Mouse (Mus musculus): Measurements from ENCODE around the gene Txndc16.
A peak's percentile ranks its signal among the peaks of the same experiment; 100 is the strongest.

The Txndc16 gene

DNA sequence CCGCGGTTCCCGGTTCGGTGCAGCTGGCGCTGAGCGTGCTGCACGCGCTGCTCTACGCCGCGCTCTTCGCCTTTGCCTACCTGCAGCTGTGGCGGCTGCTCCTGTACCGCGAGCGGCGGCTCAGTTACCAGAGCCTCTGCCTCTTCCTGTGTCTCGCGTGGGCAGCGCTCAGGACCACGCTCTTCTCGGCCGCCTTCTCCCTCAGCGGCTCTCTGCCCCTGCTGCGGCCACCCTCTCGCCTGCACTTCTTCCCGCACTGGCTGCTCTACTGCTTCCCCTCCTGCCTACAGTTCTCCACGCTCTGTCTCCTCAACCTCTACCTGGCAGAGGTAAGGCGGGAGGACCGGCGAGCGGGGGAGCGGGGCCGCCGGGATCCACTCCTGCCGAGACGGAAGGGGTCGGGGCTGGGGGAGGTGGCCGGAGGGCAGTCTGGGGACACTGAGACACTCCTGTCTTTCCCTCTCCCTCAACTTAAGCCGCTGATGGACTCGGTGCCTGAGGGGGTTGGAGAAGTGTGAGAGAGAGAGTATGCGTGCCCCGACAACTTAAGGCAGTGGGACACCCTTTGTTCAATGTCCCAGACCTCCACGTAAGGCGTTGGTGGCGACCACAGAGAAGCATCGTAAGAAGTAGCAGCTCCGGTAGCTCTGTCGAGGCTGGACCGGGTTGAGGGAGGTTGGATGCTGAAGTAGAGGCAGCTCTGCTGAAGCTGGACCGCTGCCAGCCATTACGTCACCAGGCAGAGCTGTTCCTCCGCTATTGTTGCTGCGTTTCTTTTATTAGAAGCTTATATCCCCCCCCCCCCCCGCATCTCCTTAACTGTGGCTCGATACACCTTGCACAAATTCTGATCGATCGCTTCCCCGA is at the start of gene Txndc16:
Txndc16 (minus strand) TSS at position 239 of the 867 bp plus-strand sequence.
- DNase-seq (ENCODE audit: low read depth, low spot score) = peak; percentile 72

DNA sequence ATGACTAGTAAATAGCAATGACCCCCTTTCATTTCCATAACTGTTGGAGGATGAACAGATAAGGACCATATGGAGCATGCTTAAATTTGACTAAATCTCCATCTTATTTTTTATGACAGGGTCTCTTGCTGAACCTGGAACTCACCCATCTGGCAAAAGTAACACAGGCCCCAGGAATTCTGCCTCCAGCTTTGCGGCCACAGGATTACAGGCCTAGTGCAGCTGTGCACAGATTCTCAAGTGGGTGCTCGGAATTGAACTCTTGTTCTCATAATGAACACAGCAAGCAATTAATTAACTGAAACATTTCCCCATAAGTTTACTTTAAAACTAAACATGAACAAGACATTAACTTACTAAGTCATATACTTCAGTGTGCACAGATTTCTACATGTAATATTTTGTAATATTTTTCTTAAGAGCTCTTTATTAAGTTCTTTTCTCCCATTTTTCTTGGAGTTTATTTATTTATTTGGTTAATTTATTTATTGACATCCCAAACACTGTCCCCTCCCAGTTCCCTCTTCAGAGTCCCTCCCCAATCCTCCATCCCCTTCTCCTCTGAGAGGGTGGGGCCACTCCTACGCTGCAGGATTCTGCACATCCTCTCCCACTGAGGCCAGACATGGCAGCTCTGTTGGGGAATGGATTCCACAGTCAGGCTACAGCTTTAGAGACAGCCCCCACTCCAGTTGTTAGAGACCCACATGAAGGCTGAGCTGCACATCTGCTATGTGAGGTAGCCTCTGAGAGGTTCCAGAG is 43.9 kb upstream of the Txndc16 start:
- no peak for DNase-seq (ENCODE audit: low read depth, low spot score)

DNA sequence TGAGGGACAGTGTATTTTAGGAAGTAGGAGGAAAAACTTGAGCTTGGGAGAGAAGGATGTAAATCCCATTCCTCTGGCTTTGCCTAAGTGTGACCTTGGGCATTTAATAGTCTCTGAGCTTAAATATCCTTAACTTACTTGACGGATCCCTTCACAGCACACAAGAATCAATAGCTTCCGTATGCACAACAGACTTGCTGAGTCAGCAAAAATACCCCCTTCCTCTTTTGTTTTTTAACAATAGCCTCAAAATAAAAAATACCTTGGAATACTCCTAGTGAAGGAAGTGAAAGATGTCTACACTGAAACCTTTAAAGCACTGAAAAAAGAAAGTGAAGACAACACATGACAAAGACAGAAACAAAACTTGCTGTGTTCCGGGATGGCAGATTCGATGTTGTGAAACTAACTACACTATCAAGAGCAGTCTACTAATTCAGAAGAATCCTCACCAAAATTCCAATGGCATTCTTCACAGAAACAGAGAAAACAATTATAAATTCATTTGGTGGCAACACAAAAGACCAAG is 31.5 kb upstream of the Txndc16 start:
- no peak for DNase-seq (ENCODE audit: low read depth, low spot score)

DNA sequence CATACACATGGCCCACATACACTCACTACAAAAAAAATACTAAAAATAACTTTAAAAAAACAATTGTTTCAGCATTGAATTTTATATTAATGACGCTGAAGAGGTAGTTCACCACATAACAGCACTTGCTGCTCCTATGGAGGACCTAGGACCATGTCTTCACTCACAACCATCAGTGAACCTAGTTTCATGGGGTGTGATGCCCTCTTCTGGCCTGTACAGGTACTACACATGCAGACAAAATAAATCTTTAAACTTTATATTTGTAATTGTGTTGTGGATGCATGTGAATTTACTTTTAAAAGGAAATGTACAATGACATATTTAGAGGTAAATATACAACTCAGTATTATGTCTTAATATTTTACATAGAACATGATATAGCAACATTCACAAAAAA is 21.5 kb upstream of the Txndc16 start:
- DNase-seq (ENCODE audit: low read depth, low spot score) = no peak

DNA sequence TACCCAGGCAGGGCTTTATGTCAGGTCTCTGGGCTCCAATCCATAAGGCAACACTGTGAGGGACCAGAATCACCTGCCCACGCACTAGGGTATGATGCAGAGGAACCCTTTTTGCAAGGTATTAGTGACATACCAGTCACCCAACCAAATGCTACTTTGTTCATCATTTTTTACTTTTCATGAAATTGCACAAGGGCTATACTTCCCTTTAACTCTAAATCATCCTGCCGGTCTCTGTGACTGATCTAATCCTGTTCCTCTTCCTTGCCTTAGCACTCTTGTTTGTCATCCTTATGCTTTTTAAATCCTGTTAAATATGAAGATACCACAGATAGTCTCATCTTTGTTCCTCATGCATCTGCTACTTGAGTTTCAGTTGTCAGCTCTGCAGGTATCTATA is 18.9 kb upstream of the Txndc16 start:
- DNase-seq (ENCODE audit: low read depth, low spot score) = no peak

DNA sequence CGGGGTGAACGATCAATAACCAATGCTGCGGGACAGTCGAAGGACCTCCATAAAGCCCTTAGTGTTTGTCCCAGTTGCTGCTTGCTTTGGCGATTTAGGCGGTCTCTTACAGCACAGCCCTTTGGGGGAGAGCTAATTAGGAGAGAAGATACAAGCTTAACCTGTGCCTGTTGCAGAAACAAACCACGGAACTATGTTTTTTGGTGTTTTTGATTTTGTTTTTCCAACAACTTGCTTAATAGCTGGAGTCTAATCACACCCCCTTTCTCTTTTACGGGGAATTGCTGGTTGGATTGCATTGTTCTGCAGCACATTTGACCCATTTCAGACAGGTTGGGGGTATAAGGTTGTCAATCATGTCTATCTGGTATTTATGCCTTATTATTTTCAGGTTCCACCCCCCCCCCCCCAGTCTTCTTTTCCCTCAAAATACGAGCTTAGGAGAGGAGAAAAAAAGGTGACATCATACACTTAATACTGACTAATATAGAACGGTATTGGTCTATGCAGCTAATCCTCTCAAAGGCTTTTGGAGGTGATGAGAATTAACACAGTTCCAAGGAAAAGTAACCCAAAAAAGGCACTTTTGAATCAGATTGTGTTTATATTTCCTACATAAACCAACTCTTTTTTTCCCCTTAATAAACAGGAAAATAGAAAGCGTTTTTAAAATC is 966 bp upstream of the Txndc16 start:
- no peak for DNase-seq (ENCODE audit: low read depth, low spot score)

DNA sequence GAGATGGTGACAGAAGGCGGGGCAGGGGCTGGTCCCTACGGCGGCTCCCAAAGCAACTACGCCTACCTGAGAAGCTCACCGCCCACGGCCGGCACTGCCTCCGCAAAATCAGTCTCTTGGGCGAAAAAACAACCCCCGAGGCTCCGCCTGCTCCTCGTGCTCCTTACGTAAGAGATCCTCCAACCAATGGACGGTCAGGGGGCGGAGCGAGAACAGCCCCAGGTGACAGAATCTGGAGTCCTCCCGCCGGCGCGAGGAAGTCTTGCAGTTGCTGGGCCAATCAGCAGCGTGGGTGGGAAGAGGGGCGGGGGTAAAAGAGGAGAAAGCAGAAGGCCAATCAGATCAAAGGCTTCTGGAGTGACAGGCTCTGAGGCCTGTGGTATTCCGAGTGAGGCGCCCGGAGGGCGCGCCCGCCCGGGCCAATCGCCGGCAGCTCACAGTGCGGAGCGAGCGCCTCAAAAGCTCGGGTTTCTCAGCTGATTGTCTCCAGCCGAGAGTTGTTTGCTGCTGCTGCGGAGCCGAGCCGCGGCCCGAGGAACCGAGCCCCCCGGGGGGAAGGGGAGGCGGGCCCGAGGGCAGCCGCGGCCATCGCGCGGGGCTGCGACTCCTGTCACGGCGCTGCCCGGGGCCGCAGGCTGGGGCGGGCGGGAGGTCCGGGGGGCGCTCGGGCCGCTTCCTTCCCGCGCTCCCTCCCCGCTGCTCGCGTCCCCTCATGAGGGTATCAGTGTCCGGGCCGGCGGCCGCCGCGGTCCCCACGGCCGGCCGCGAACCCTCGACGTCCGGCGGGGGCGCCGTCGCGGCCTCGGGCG is 643 bp downstream of the Txndc16 start, which contains the start of gene Gpr137c:
Gpr137c (plus strand) TSS at position 437 of the 809 bp plus-strand sequence.
- DNase-seq (ENCODE audit: low read depth, low spot score) = peak; percentile 99

DNA sequence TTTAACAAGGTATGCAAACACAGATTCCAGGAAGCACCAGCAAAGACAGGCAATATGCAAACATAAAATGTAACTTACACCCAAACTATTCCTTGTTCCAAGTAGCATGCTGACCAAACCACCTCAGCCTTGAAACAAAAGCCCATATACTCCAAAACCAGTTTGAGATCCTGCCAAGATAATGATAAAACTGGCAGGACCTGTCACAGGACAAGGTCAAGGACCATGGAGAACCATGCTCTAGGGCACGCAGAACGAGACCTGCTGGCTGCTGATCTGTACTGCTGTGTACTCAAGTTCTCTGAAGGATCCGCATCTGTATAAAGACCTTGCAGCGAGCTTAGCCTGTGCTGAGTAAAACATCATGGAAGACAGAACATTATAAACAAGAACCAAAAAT is 2.4 kb downstream of the Txndc16 start:
- DNase-seq (ENCODE audit: low read depth, low spot score) = no peak

DNA sequence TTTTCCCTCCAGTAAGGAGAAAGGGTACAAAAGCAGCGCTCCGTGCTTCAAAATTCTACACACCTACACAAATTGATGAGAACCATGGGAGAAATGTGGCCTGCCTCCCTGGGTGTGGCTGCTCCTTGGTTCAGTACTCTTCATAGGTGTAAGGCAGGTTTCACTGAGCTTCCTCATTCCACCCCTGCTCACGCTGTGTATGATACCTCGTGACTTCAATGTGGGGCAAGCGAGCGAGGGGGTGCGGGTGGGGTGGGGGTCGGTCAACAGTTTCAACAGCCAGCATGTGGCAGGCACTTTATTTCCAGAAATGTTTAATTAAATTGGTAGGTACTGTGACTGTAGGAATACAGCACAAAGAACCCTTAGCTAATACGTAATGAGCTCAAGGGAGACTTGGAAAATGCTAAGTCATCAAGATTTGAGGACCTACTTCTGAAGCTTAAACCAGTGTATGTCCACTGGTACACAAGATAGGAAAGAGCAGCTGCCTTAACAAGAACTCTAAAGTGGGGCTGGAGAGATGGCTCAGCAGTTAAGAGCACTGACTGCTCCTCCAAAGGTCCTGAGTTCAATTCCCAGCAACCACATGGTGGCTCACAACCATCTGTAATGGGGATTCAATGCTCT is 3.3 kb downstream of the Txndc16 start:
- no peak for DNase-seq (ENCODE audit: low read depth, low spot score)

DNA sequence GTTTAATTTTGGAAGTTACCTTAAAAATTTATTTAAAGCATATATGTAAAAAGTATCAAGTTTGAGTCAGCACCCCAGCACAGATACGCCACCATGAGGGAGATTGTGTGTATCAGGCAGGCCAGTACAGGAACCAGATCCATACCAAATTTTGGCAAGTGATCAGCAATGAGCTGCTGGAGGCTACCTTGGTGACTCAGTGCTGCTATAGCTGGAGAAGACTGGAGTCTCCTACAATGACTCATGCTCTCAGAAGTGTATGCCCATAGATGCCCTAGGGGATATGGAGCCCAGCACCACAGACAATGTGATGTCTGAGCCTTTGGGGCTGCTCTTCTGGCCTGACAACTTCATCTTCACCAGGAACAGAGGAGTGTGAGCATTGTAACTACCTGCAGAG is 8.7 kb downstream of the Txndc16 start:
- no peak for DNase-seq (ENCODE audit: low read depth, low spot score)

DNA sequence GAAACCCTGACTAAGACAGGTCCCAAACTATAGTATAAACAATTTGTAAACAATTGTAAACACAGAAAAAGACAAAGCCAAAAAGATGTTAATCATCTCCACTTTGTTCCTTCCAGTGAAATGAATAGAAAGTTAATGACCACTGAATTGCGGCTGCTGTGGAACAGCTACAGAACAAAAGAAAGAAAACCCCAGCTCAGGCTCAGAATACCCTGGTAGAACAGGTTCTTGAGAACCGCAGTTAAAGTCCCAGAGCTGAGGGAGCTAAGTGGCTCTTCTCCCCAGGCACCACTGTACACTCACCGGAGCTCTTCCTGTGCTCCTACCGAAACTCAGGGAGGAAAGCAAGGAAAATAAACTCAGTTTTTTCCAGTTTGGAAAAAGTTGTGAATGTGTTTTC is 9.4 kb downstream of the Txndc16 start:
- no peak for DNase-seq (ENCODE audit: low read depth, low spot score)

DNA sequence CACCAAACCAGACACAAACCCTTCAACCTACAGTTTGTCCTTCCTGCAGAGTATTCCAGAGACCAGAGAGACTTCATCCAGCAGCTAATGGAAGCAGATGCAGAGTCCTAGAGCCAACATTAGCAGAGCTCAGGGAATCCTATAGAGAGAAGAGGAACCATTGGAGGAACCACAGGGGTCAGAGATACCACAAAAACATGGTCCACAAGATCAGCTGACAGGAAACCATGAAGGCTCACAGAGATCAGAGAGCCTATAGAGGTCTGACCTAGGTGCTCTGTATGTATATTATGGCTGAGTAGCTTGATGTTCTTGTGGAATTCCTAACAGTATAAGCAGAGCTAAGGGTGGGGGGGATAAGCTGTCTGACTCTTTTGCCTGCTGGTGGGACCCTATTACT is 19.5 kb downstream of the Txndc16 start:
- DNase-seq (ENCODE audit: low read depth, low spot score) = no peak

DNA sequence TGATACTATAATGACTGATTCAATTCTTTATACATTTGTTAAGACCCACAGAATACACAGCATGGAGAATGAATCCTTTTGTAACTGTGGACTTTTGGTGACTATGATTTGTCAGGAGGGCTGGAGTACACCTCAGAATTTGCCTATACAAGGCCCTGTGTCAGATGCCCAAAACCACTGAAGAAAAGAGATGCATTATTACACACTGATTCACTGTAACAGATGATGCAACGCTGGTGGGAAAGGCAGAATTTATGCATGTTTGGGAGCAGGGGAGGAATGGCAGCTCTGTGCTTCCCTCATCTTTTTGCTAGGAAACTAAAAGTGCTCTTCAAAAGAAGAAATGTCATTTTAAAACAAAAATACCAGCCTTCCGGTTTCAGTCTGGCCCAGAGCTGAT is 29.1 kb downstream of the Txndc16 start:
- no peak for DNase-seq (ENCODE audit: low read depth, low spot score)

DNA sequence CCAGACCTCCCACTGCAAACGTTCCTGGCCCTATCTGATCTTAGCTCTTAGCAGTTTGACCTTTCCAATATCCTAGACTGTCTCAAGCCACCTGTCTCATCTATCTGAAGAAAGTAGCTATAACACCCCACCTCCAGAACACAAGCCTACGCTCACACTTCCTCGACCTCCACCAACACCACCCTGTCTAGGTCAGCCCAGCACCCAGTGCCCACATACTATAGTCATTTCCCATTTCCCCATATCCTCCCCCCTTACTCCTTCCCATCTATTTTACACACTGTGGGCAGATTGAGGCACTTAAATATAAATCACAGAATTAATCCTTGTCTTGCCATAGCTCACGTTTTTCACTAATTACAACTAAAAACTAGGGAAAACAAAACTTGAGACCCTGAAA is 38.5 kb downstream of the Txndc16 start:
- no peak for DNase-seq (ENCODE audit: low read depth, low spot score)

DNA sequence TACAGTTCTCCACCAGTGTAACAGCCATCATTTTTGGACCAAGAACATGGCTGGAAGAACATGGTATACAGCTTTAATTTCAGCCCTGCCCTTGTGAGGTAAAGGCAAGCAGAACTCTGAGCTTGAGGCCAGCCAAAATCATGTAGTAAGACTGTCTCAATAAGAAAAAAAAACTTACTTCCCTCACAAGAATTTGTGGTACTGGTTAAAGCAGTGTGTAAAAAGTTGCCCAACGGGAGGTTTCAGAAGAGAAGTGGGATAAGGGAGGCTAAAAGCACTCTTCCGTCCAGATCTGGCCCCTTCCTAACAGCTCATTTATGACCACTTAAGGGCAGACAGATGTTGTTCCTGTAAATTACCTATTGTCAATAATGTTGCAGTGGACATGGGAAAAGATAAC is 40.5 kb downstream of the Txndc16 start:
- DNase-seq (ENCODE audit: low read depth, low spot score) = no peak

DNA sequence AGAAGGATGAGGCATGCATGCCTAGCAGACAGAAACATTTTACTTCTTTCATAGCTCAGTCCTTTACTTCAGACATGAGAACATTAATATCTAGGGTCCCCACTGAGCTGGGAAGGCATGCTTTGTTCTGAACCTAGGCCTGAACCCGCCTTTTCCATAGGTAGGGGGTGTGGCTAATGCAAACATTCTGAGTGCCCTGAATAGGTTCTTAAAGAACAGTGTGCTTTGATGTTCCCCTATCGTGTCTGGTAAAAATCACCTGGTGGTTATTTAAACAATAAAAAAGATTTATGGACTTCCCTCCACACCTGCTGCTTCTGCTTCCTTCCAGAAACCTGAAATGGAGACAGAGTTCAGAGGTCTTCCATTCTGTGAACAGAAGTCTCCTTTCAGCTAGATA is 40.9 kb downstream of the Txndc16 start:
- DNase-seq (ENCODE audit: low read depth, low spot score) = no peak

DNA sequence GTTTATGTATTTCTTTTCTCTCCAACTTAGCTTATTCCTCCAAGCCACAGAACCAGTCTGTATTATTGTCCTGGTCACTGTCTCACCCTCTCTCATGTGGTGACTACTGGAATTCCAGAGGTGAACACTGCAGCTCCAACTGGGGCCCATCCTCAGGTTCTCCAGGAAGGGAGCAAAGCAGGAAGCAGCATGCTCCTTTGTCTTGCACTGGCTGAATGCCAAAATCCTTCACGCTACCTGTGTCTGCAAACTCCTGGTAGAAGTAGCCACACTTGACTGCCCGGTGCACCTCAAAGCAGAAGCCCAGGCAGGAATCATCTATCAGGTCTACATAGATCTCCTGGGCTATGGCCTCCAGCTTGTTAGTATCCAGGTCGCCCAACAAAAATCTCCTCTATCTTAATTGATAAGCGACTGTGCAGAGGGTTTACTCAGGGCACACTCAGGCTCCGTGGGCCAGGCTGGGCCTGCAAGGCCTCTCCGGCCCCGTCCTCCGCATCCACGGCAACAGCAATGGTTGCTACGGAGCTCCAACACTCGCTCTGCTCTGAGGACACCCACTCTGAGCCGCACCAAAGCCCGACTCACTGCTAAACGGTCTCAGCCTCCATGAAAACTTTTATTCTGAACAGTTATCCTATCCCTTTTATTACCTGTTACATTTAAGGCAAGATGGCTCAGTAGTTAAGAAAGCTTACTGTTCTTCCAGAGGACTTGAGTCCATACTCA is 45.0 kb downstream of the Txndc16 start:
- no peak for DNase-seq (ENCODE audit: low read depth, low spot score)

DNA sequence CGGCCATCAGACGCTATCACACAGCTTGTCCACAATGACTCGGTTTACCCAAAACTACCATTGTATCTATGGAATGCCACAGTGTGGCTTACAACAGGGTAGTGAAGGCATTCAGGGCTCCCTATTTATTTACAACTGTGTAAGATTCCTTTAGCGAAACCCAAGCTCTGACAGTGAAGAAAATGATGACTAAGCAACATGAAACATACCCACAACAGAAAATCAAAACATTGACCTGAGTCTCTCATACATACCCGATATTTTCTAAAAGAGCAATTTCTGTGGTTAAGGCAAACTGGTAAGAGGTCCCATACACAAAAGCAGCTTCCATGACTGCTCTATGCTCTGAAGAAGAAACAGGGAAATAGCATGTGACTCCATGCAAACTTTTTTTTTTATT is 47.9 kb downstream of the Txndc16 start:
- no peak for DNase-seq (ENCODE audit: low read depth, low spot score)

DNA sequence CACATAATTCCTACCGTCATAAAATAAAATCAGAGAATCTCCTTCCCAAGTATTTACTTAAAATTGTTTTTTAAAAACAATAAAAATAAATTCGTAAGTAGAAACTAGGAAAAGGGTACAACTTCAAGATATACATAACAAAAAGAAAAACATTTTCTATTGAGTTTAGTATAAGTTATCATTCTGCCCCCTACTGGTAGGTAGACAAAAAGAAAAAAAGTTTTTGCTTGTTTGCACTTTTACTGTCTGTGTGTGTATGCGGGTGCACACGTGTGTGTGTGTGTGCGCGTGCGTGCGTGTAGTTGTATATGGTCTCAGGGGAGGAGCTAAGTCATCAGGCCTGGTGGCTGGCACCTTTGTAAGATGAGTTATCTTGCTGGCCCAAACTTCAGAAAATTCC is 52.8 kb downstream of the Txndc16 start:
- DNase-seq (ENCODE audit: low read depth, low spot score) = no peak

DNA sequence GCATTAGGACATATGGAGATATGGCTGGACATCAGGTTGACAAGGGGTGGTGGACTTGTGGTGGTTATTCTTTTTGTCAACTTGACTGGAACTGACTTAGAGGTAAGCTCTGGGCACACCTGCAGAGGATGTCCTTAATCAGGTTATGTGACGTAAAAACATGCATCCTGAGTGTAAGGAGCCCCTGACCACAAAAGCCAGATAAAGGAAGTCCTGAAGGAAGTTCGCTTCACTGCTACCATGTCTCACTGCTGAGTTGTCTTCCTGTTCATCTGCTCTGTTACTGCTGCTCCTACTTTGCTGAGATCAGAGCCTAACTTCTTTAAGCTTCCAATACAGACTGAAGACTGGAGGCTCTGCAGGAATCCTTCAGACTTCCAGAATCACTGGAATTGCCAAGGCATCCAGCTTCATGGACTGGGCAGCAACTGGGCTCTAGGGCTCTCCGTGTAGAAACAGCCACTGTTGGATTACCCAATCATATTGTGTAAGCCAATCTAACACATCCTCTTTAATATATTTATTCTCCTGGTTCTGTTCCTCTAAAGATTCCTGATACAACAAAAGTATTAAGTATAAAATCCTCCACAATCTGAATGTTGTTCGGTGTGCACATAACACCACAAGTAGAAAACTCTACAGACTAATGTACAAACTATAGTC is 64.5 kb downstream of the Txndc16 start:
- DNase-seq (ENCODE audit: low read depth, low spot score) = no peak

All from forelimb bud, embryonic 11.5 days (tissue).